8 mouse cellular contexts compared by ENCODE assay signal in genomic region chr2:153611241-153611630, GRCm38 (mm10). TPM values are rescaled to one million over a fixed set of nuclear protein-coding genes. Genes with fewer than 3 reads are reported as not detected.
DNase-seq lines count a peak whose midpoint lies in the region; ATAC-seq lines count a peak whose summit lies in the region.

No protein-coding gene starts in this region.

- WGBS in heart, embryonic 10.5 days = 54% methylated on average over 7 of the region's 7 CpGs
- 20% methylated on average over 7 of the region's 7 CpGs for WGBS in liver, embryonic 15.5 days (ENCODE audit: insufficient replicate concordance)

- H3K4me3 ChIP-seq in heart, embryonic 10.5 days = peak overlapping the region; percentile 22; the same call in 1 of the 2 replicates
- no peak overlapping the region for H3K4me3 ChIP-seq in liver, embryonic 15.5 days (replicated peaks)

- peaks cover 5% of the 10 kb centered on the region; the same call in 1 of the 2 replicates for H3K36me3 ChIP-seq in heart, embryonic 10.5 days
- H3K36me3 ChIP-seq in liver, embryonic 15.5 days (replicated peaks) = no peaks in the 10 kb centered on the region

- H3K27me3 ChIP-seq in heart, embryonic 10.5 days (ENCODE audit: insufficient read depth, poor library complexity, severe bottlenecking) = no peaks in the 10 kb centered on the region
- no peaks in the 10 kb centered on the region for H3K27me3 ChIP-seq in liver, embryonic 15.5 days

- H3K9me3 ChIP-seq in heart, embryonic 10.5 days = no peaks in the 10 kb centered on the region
- H3K9me3 ChIP-seq in liver, embryonic 15.5 days (replicated peaks) = no peaks in the 10 kb centered on the region

- H3K4me1 ChIP-seq in heart, embryonic 10.5 days = peaks cover 52% of the 10 kb centered on the region
- H3K4me1 ChIP-seq in liver, embryonic 15.5 days (replicated peaks) = peaks cover 65% of the 10 kb centered on the region

- H3K9ac ChIP-seq in liver, embryonic 15.5 days = 0 out of 2 replicates have a peak overlapping the region, but pooled peaks have one; percentile 25

- no peak for ATAC-seq in liver, embryonic 15.5 days (ENCODE audit: insufficient read depth)

- no peak for DNase-seq in heart, embryonic 10.5 days (ENCODE audit: low spot score)
- DNase-seq in heart, adult 11 months = no peak
- peak; percentile 24 for DNase-seq in retina, postnatal 1 day
- no peak for DNase-seq in retina, embryonic 14.5 days (ENCODE audit: low spot score)
- no peak for DNase-seq in ovary, postnatal 36 days (ENCODE audit: low spot score)
- DNase-seq in cerebellum, adult 11 months = no peak
- no peak for DNase-seq in kidney, postnatal 14 days

- H3K27ac ChIP-seq in heart, embryonic 10.5 days = peak overlapping the region; percentile 94
- H3K27ac ChIP-seq in liver, embryonic 15.5 days (replicated peaks) = peak overlapping the region; percentile 94

- peak overlapping the region; percentile 25 for H3K4me2 ChIP-seq in liver, embryonic 15.5 days

RNA-seq across cellular contexts. Expression of gene Commd7, which starts 21.3 kb away (rescaled TPM):
- polyA plus RNA-seq in heart, embryonic 10.5 days (2016; fragmentation: Nextera tagmentation; extraction: Ambion mirVana) = 64.8 and 68.6 TPM in 2 replicates
- 28.1 and 28.2 TPM in 2 replicates for polyA plus RNA-seq in liver, embryonic 15.5 days (2015; fragmentation: Nextera tagmentation; extraction: Ambion mirVana)

RNA-seq across cellular contexts. Expression of gene Dnmt3b, which starts 38.0 kb away (rescaled TPM):
- polyA plus RNA-seq in heart, embryonic 10.5 days (2016; fragmentation: Nextera tagmentation; extraction: Ambion mirVana) = 10.2 and 17.0 TPM in 2 replicates
- 4.3 and 4.4 TPM in 2 replicates for polyA plus RNA-seq in liver, embryonic 15.5 days (2015; fragmentation: Nextera tagmentation; extraction: Ambion mirVana)
